ENCODE assay signal across 23 mouse cellular contexts in the genomic region with DNA sequence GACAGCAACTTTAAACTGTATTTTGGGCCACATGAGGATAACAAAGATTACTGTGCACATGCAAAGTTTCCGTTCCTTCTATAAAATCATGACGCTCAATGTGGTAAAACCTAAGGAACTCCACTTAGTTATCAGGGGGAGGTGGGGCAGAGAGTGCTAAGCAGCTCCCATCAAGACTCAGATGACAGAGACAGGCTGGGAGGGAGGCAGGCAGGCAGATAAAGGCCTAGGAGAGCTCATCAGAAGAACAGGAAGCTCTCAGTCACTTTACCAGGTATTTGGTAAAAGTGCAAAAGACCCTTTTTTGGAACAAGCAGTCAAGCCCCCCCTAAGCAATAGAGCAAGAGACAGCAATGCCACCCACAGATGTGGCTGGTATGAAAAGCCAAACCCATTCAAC. TPM values are rescaled to one million over a fixed set of nuclear protein-coding genes. Genes with fewer than 3 reads are reported as not detected.
A peak's percentile ranks its signal among the peaks of the same experiment; 100 is the strongest.
DNase-seq lines count a peak whose midpoint lies in the region; ATAC-seq lines count a peak whose summit lies in the region.
"Had no signal": no experiment of that assay in that cellular context is flagged by ENCODE, and none has a peak within 500 bp of the region (broad histone marks: within the 10 kb centered on the region; RNA-seq: fewer than 3 reads in every experiment).

No protein-coding gene starts in this region.

- H3K4me3 ChIP-seq in forebrain, embryonic 13.5 days, result no peak overlapping the region
- no peak overlapping the region for H3K4me3 ChIP-seq in forebrain, embryonic 14.5 days (ENCODE audit: low read depth, low read length)
- H3K4me3 ChIP-seq in heart, embryonic 16.5 days (ENCODE audit: low read length), result no peak overlapping the region
- H3K4me3 ChIP-seq in neural tube, embryonic 12.5 days, result no peak overlapping the region
- no peak overlapping the region for H3K4me3 ChIP-seq in neural tube, embryonic 15.5 days (replicated peaks)
- no peak overlapping the region for H3K4me3 ChIP-seq in midbrain, embryonic 13.5 days (replicated peaks)
- H3K4me3 ChIP-seq: embryonic facial prominence, embryonic 15.5 days; left cerebral cortex, adult 2 months; liver, embryonic 13.5 days; midbrain, embryonic 15.5 days; myocyte had no signal

- no peak for DNase-seq in forebrain, embryonic 14.5 days (ENCODE audit: low spot score)
- no peak for DNase-seq in heart, postnatal 4 days
- peak; percentile 19 for DNase-seq in splenic B cell, adult 2 months (ENCODE audit: low read depth, low spot score)
- DNase-seq: adrenal gland, adult 8-10 months; cerebellum, adult 8-10 months; gastrocnemius, postnatal 14 days; kidney, adult 9 months; kidney, postnatal 4 days; layer of hippocampus, adult 9-11 months; left cerebral cortex, postnatal 4 days; liver, embryonic 13.5 days; right cerebral cortex, adult 18-20 months; thymus, postnatal 14 days had no signal

- peaks cover 47% of the 10 kb centered on the region for H3K4me1 ChIP-seq in forebrain, embryonic 13.5 days
- H3K4me1 ChIP-seq in forebrain, embryonic 14.5 days (ENCODE audit: control insufficient read depth, insufficient read depth, low read length), result peaks cover 32% of the 10 kb centered on the region
- H3K4me1 ChIP-seq in heart, embryonic 16.5 days (ENCODE audit: control insufficient read depth, insufficient read depth, low read length), result peaks cover 40% of the 10 kb centered on the region
- H3K4me1 ChIP-seq in neural tube, embryonic 12.5 days, result peaks cover 28% of the 10 kb centered on the region
- H3K4me1 ChIP-seq in neural tube, embryonic 15.5 days, result peaks cover 40% of the 10 kb centered on the region
- peaks cover 42% of the 10 kb centered on the region for H3K4me1 ChIP-seq in midbrain, embryonic 13.5 days (replicated peaks)

- H3K4me2 ChIP-seq in forebrain, embryonic 13.5 days, result peak overlapping the region; percentile 27
- no peak overlapping the region for H3K4me2 ChIP-seq in forebrain, embryonic 14.5 days (ENCODE audit: low read length)
- H3K4me2 ChIP-seq in heart, embryonic 16.5 days (ENCODE audit: low read depth, low read length), result peak overlapping the region; percentile 14; the same call in 1 of the 2 replicates
- H3K4me2 ChIP-seq in neural tube, embryonic 12.5 days (replicated peaks), result 0 out of 2 replicates have a peak overlapping the region, but pooled peaks have one; percentile 8
- no peak overlapping the region for H3K4me2 ChIP-seq in neural tube, embryonic 15.5 days
- H3K4me2 ChIP-seq in midbrain, embryonic 13.5 days (replicated peaks), result no peak overlapping the region
- H3K4me2 ChIP-seq: embryonic facial prominence, embryonic 15.5 days; liver, embryonic 13.5 days; midbrain, embryonic 15.5 days had no signal

- no peak overlapping the region for H3K27ac ChIP-seq in forebrain, embryonic 13.5 days
- no peak overlapping the region for H3K27ac ChIP-seq in forebrain, embryonic 14.5 days (ENCODE audit: low read depth, low read length)
- no peak overlapping the region for H3K27ac ChIP-seq in heart, embryonic 16.5 days (ENCODE audit: low read length)
- H3K27ac ChIP-seq in neural tube, embryonic 12.5 days, result no peak overlapping the region
- no peak overlapping the region for H3K27ac ChIP-seq in neural tube, embryonic 15.5 days (replicated peaks)
- no peak overlapping the region for H3K27ac ChIP-seq in midbrain, embryonic 13.5 days
- H3K27ac ChIP-seq: embryonic facial prominence, embryonic 15.5 days; left cerebral cortex, adult 2 months; liver, embryonic 13.5 days; midbrain, embryonic 15.5 days had no signal

- peaks cover 27% of the 10 kb centered on the region for H3K36me3 ChIP-seq in forebrain, embryonic 13.5 days (ENCODE audit: poor library complexity, severe bottlenecking)
- H3K36me3 ChIP-seq in forebrain, embryonic 14.5 days (ENCODE audit: control insufficient read depth, insufficient read depth, low read length), result peaks cover 27% of the 10 kb centered on the region
- peaks cover 22% of the 10 kb centered on the region for H3K36me3 ChIP-seq in heart, embryonic 16.5 days (ENCODE audit: control insufficient read depth, insufficient read depth)
- H3K36me3 ChIP-seq in neural tube, embryonic 12.5 days, result peaks cover 16% of the 10 kb centered on the region
- H3K36me3 ChIP-seq in neural tube, embryonic 15.5 days, result peaks cover 15% of the 10 kb centered on the region
- peaks cover 16% of the 10 kb centered on the region; the same call in 1 of the 2 replicates for H3K36me3 ChIP-seq in splenic B cell, adult 2 months (ENCODE audit: control insufficient read depth, insufficient read depth, low read length, poor library complexity, severe bottlenecking)
- H3K36me3 ChIP-seq in midbrain, embryonic 13.5 days, result peaks cover 21% of the 10 kb centered on the region

- ATAC-seq in forebrain, embryonic 13.5 days, result no peak
- ATAC-seq in forebrain, embryonic 14.5 days, result no peak
- no peak for ATAC-seq in heart, embryonic 16.5 days (replicated peaks; ENCODE audit: extremely low read depth, insufficient read depth, low FRiP score)
- ATAC-seq in neural tube, embryonic 12.5 days (ENCODE audit: low FRiP score, low read depth), result no peak
- no peak for ATAC-seq in neural tube, embryonic 15.5 days (ENCODE audit: low FRiP score)
- ATAC-seq in midbrain, embryonic 13.5 days, result no peak
- ATAC-seq: midbrain, embryonic 15.5 days; Patski had no signal

- no peaks in the 10 kb centered on the region for H3K27me3 ChIP-seq in forebrain, embryonic 13.5 days
- H3K27me3 ChIP-seq in forebrain, embryonic 14.5 days (replicated peaks; ENCODE audit: control insufficient read depth, insufficient read depth, low read length), result no peaks in the 10 kb centered on the region
- no peaks in the 10 kb centered on the region for H3K27me3 ChIP-seq in heart, embryonic 16.5 days (ENCODE audit: control insufficient read depth, insufficient read depth, low read length)
- no peaks in the 10 kb centered on the region for H3K27me3 ChIP-seq in neural tube, embryonic 12.5 days (replicated peaks)
- H3K27me3 ChIP-seq in neural tube, embryonic 15.5 days (replicated peaks), result no peaks in the 10 kb centered on the region
- no peaks in the 10 kb centered on the region for H3K27me3 ChIP-seq in splenic B cell, adult 2 months (ENCODE audit: control insufficient read depth, insufficient read depth, low read length, poor library complexity, severe bottlenecking)
- no peaks in the 10 kb centered on the region for H3K27me3 ChIP-seq in midbrain, embryonic 13.5 days
- H3K27me3 ChIP-seq: embryonic facial prominence, embryonic 15.5 days; liver, embryonic 13.5 days; midbrain, embryonic 15.5 days; Patski had no signal

- H3K9ac ChIP-seq in forebrain, embryonic 13.5 days, result no peak overlapping the region
- H3K9ac ChIP-seq in forebrain, embryonic 14.5 days (ENCODE audit: low read length), result no peak overlapping the region
- H3K9ac ChIP-seq in heart, embryonic 16.5 days (ENCODE audit: low read length), result no peak overlapping the region
- no peak overlapping the region for H3K9ac ChIP-seq in neural tube, embryonic 12.5 days
- H3K9ac ChIP-seq in neural tube, embryonic 15.5 days (replicated peaks), result no peak overlapping the region
- H3K9ac ChIP-seq in midbrain, embryonic 13.5 days (replicated peaks), result no peak overlapping the region
- H3K9ac ChIP-seq: embryonic facial prominence, embryonic 15.5 days; midbrain, embryonic 15.5 days had no signal

- no peaks in the 10 kb centered on the region for H3K9me3 ChIP-seq in forebrain, embryonic 13.5 days (replicated peaks)
- H3K9me3 ChIP-seq in forebrain, embryonic 14.5 days (replicated peaks; ENCODE audit: control insufficient read depth, low read length), result no peaks in the 10 kb centered on the region
- H3K9me3 ChIP-seq in heart, embryonic 16.5 days (replicated peaks; ENCODE audit: control insufficient read depth, low read length), result no peaks in the 10 kb centered on the region
- H3K9me3 ChIP-seq in neural tube, embryonic 12.5 days, result no peaks in the 10 kb centered on the region
- no peaks in the 10 kb centered on the region for H3K9me3 ChIP-seq in neural tube, embryonic 15.5 days (replicated peaks)
- H3K9me3 ChIP-seq in midbrain, embryonic 13.5 days, result no peaks in the 10 kb centered on the region
- H3K9me3 ChIP-seq: embryonic facial prominence, embryonic 15.5 days; liver, embryonic 13.5 days; midbrain, embryonic 15.5 days had no signal

- 90% methylated on average over 2 of the region's 2 CpGs for WGBS in forebrain, embryonic 13.5 days
- WGBS in forebrain, embryonic 14.5 days, result 82% methylated on average over 2 of the region's 2 CpGs
- WGBS in heart, embryonic 16.5 days, result 33% methylated on average over 2 of the region's 2 CpGs
- 88% methylated on average over 2 of the region's 2 CpGs for WGBS in neural tube, embryonic 12.5 days
- WGBS in neural tube, embryonic 15.5 days, result 65% methylated on average over 2 of the region's 2 CpGs
- WGBS in midbrain, embryonic 13.5 days, result 88% methylated on average over 2 of the region's 2 CpGs

RNA-seq across cellular contexts. Expression of gene Arglu1, which starts 4.8 kb away (rescaled TPM):
- polyA plus RNA-seq in forebrain, embryonic 13.5 days (2015; fragmentation: Nextera tagmentation; extraction: Ambion mirVana), result 180 and 188 TPM in 2 replicates
- 114 and 135 TPM in 2 replicates for polyA plus RNA-seq in forebrain, embryonic 14.5 days (2014; fragmentation: Nextera tagmentation; extraction: Ambion mirVana)
- polyA plus RNA-seq in heart, embryonic 16.5 days (2015; fragmentation: Nextera tagmentation; extraction: Ambion mirVana), result 60.9 and 76.7 TPM in 2 replicates
- 10 to 100 TPM; 52.9 to 59.7 TPM for total RNA-seq in heart, postnatal 4 days (2021)
- 197 and 204 TPM in 2 replicates for polyA plus RNA-seq in neural tube, embryonic 12.5 days (2016; fragmentation: Nextera tagmentation; extraction: Ambion mirVana)
- polyA plus RNA-seq in neural tube, embryonic 15.5 days (2015; fragmentation: Nextera tagmentation; extraction: Ambion mirVana), result 148 and 164 TPM in 2 replicates
- polyA plus RNA-seq in midbrain, embryonic 13.5 days (2015; fragmentation: Nextera tagmentation; extraction: Ambion mirVana), result 191 and 193 TPM in 2 replicates

RNA-seq across cellular contexts. Expression of gene Efnb2, which starts 24.5 kb away (rescaled TPM):
- 41.7 and 46.8 TPM in 2 replicates for polyA plus RNA-seq in forebrain, embryonic 13.5 days (2015; fragmentation: Nextera tagmentation; extraction: Ambion mirVana)
- polyA plus RNA-seq in forebrain, embryonic 14.5 days (2014; fragmentation: Nextera tagmentation; extraction: Ambion mirVana), result 48.9 and 50.2 TPM in 2 replicates
- polyA plus RNA-seq in heart, embryonic 16.5 days (2015; fragmentation: Nextera tagmentation; extraction: Ambion mirVana), result 8.4 and 10.5 TPM in 2 replicates
- total RNA-seq in heart, postnatal 4 days (2021), result 10 to 100 TPM; 47.4 to 47.8 TPM
- polyA plus RNA-seq in neural tube, embryonic 12.5 days (2016; fragmentation: Nextera tagmentation; extraction: Ambion mirVana), result 45.5 and 50.8 TPM in 2 replicates
- 14.7 TPM in 2 replicates for polyA plus RNA-seq in neural tube, embryonic 15.5 days (2015; fragmentation: Nextera tagmentation; extraction: Ambion mirVana)
- polyA plus RNA-seq in midbrain, embryonic 13.5 days (2015; fragmentation: Nextera tagmentation; extraction: Ambion mirVana), result 12.7 and 16.2 TPM in 2 replicates

Comparison
In these comparisons a context has a peak if more than half of its experiments do, and no peak if none do; other contexts are left out.
1. H3K4me2 ChIP-seq: peak in forebrain, embryonic 13.5 days (single experiment), heart, embryonic 16.5 days (single experiment) and neural tube, embryonic 12.5 days (single experiment); none in forebrain, embryonic 14.5 days (single experiment), neural tube, embryonic 15.5 days (single experiment) and midbrain, embryonic 13.5 days (single experiment).